Mouse (Mus musculus): ENCODE results near the gene Slc25a19.
"Not testable (repeated sequence)": the region's sequence is repeated elsewhere in the genome, so short reads cannot be mapped to it uniquely, and the experiment has no call there.

Slc25a19 gene

GRCm38 (mm10) chr11:115627705-115628464, at the start of gene Slc25a19:
Slc25a19 (minus strand) TSS chr11:115628295.
- peak; percentile 100 for DNase-seq (ENCODE audit: low read depth, low spot score)

- no peak for DNase-seq (ENCODE audit: low read depth, low spot score)
Measured at GRCm38 (mm10) chr11:115677511-115677910, 49.4 kb upstream of the Slc25a19 start.

- DNase-seq (ENCODE audit: low read depth, low spot score) = no peak
Measured at GRCm38 (mm10) chr11:115676738-115677137, 48.6 kb upstream of the Slc25a19 start.

- peak; percentile 90 for DNase-seq (ENCODE audit: low read depth, low spot score)
Measured at GRCm38 (mm10) chr11:115674235-115674865, 46.3 kb upstream of the Slc25a19 start.

DNA sequence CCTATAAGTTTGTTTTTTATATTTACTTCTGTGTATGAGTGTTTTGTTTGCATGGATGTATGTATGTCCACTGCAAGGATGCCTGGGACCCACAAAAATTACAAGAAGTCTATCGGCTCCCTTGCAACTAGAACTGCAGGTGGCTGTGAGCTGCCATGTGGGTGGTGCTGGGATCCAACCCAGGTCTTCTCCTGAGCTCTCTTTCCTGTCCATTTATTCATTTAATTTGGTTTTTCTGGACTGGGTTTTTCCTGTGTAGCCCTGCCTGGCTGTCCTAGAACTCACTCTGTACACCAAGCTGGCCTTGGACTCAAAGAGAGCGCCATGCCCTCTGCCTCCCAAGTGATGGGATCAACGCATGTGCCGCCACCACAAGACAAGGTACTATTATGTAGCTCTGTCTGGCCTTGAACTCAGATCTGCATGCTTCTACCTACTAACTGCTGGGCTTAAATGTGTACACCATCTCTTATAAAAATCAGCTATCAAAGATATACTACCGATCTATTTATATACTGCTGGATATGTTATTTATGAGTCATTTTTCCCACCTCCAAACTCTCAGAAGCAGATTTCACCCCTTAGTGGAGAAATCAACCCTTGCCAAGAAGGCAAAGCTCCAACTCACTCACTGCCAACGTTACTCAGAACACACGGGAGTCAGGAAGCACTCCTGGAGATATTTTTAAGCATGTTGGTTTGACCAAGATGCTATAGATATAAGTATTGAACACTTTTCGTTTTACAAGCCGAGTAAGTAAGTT, 45.6 kb upstream of the Slc25a19 start:
- peak; percentile 95 for DNase-seq (ENCODE audit: low read depth, low spot score)

DNA sequence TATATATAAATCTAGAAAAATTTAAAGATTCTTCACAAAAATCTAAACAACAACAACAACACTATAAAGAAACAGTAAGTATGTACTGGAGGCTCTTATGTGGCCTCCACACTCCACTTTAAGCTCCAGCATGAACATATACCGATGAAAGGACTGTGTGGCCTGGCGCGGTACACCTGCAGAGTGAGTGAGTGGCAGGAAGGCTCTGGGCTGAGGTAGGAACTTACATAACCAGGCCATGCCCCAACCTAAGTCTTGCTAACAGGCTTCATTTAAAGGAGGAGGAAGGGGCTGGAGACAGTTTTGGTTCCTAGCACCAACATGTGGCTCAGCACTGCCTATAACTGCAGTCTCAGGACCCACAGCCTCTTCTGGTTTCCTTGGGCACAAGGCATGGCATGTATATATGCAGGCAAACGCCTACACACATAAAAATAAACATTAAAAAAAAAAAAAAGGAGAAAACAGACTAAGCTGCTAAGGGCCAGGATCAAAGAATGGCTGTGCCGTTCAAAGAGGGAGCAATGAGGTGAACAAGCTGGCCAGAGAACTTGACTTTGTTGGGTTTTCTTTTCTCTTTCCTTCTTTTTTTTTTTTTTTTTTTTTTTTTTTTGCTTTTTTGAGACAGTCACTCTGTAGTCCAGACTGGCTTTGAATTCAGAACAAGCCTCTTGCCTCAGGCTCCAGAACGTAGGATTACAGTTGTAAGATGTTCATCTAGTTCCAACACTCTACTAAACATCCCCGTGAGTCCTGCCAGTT, 44.3 kb upstream of the Slc25a19 start:
- peak; percentile 48 for DNase-seq (ENCODE audit: low read depth, low spot score)

GRCm38 (mm10) chr11:115670451-115671050, 42.5 kb upstream of the Slc25a19 start:
- peak; percentile 92 for DNase-seq (ENCODE audit: low read depth, low spot score)

GRCm38 (mm10) chr11:115663676-115664335, 35.7 kb upstream of the Slc25a19 start:
- DNase-seq (ENCODE audit: low read depth, low spot score) = no peak

DNA sequence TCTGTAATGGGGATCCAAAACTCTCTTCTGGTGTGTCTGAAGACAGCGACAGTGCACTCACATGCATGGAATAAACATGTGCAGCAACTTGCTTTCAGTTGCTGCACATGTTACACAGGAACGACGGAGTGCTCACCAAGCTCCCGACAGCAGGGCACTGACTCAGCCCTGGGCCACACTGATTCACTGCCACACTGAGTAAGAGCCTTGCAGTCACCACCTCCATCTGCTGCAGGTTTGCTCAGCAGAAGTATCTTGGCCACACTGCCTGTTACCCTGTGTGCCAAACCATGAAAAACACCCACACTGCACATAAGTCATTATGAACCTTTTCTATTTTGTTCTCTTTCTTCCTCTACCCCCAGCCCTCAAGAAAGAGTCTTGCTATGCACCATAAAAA, 32.3 kb upstream of the Slc25a19 start:
- peak; percentile 95 for DNase-seq (ENCODE audit: low read depth, low spot score)

GRCm38 (mm10) chr11:115658521-115658920, 30.4 kb upstream of the Slc25a19 start:
- peak; percentile 89 for DNase-seq (ENCODE audit: low read depth, low spot score)

DNA sequence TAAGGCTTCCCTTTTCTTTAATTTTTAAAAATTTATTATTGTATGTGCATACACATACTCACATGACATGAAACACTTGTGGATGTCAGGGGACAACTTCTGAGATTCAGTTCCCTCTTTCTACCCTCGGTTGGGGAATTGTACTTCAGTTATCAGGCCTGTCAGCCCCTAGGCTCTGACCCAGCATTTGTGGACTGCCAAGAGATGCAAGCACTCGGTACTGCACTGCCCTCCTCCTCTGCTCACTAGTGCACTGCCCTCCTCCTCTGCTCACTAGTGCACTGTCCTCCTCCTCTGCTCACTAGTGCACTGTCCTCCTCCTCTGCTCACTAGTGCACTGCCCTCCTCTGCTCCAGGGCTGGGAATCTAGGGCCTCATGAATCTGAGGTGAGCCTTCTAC, 26.0 kb upstream of the Slc25a19 start:
- DNase-seq (ENCODE audit: low read depth, low spot score) = no peak

DNA sequence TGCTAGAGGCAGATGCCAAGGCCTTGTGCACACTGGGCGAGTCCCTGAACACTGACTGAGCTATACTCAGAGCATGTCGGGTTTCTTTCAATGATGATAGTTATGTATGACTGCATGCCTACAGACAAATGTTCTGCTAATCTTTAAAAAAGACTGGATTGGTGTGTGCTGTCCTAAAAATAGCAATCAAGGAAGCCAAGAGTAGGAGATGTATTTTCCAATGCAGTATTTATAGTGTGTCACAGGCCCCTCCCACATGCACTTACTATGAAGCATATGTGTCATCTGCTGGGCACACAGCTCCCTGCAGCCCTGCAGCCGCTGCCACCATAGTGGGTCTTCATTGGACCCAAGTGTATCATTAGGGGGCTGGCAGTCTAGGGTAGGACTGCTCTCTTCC, 25.1 kb upstream of the Slc25a19 start:
- DNase-seq (ENCODE audit: low read depth, low spot score) = peak; percentile 73

GRCm38 (mm10) chr11:115651680-115652079, 23.6 kb upstream of the Slc25a19 start:
- DNase-seq (ENCODE audit: low read depth, low spot score) = no peak

DNA sequence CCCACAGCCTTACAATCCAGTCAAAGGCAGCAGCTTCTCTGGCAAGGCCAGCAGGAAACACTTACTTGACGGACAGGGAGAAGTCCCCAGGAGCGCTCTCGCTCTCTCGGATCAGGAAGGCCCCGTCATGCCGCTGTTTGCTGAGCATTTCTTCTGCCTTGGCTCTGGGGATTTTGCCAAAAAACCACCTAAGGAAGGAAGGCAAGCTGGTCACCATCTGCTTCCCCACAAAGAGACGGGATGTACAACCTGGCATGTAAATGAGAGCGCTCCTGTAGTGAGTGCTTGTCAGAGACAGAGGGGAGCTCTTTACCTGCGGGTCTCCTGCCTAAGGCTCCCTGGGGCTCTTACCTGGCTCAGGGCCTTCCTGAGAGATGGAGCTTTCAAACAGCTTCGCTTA, 21.6 kb upstream of the Slc25a19 start:
- DNase-seq (ENCODE audit: low read depth, low spot score) = peak; percentile 99

GRCm38 (mm10) chr11:115647459-115647858, 19.4 kb upstream of the Slc25a19 start:
- peak; percentile 92 for DNase-seq (ENCODE audit: low read depth, low spot score)

- DNase-seq (ENCODE audit: low read depth, low spot score) = no peak
Measured at GRCm38 (mm10) chr11:115646439-115646838, 18.3 kb upstream of the Slc25a19 start.

- not testable (repeated sequence) for DNase-seq (ENCODE audit: low read depth, low spot score)
Measured at GRCm38 (mm10) chr11:115645498-115645897, 17.4 kb upstream of the Slc25a19 start.

DNA sequence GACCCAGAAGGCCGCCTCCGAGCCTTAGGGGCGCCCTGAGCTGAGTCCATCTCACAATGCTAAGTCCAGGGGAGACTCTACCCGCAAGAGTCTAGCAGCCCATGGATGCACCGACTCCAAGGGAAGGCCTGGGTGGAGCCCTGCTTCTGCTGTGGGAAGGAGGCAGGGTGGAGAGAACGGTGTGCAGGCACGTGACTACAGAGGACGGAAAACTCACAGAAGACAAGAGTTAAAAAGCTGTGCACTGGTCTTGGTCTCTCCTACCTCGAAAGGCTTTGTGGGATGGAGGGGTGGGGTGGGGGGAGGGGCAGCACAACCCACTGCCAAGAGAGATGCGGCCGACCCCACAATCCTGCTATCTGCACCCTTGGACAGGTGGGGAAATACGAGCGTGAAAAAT, 16.2 kb upstream of the Slc25a19 start:
- no peak for DNase-seq (ENCODE audit: low read depth, low spot score)

DNA sequence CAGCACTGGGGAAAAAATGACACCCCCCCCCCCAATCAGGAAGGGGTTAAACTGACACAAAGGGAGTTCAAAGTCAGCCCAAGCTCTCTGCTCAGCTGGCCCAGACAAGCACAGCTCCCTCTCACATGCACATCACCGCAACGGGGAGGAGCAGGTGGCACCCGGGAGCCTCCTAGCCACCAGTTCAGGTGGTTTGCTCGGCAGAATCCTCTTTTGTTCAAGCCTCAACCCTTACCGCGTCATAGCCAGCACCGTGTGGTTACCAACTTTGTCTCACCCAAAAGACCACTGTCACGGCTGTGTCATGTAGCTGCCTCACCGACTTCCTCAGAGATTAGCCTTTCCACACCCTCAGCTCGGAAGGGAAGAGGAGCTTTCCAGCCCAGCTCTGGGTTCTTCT, 15.2 kb upstream of the Slc25a19 start:
- no peak for DNase-seq (ENCODE audit: low read depth, low spot score)

DNA sequence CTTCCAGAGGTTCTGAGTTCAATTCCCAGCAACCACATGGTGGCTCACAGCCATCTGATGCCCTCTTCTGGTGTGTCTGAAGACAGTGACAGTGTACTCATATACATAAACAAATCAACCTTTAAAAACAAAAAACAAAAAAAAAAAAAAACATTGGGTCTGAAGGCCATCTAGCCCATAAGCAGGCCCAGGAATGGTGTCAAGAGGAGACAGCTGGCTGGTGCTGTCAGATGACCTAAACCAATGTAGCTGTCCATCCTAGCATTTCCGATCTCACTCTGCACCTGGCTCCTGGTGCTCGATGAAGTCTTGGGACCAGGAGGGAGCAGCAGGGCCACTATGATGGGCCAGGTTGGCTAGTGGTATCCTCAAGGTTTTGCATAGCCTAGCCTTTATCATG, 14.6 kb upstream of the Slc25a19 start:
- no peak for DNase-seq (ENCODE audit: low read depth, low spot score)

GRCm38 (mm10) chr11:115641664-115642036, 13.6 kb upstream of the Slc25a19 start:
- no peak for DNase-seq (ENCODE audit: low read depth, low spot score)

Measured in brain, adult 2 months (tissue).